Mouse (Mus musculus): ENCODE data around the gene Utp14a. TPM values are rescaled to one million over a fixed set of nuclear protein-coding genes. Genes with fewer than 3 reads are reported as not detected.
A peak's percentile ranks its signal among the peaks of the same experiment; 100 is the strongest.

The Utp14a gene
- polyA plus RNA-seq, 1 experiment from 2014 or later: 16.2 TPM

DNA sequence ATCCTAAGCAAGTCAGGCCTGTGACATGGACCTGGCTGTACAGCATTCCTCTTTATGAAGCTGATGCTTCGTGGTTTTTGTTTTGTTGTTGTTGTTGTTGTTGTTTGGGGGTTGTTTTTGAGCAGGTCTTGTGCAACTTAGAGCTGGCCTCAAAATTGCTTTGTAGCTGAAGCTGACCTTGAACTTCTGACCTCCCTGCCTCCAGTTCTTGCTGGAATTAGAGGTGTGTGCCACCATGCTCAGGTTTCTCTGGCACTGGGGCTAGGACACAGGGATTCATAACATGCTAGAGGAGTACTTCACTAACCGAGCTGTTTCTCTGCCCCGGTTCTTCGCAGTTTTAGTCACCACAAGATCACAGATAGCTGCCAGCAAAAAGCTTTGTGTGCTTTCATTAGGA lies 48.7 kb downstream of the Utp14a start:
- TF ChIP-seq CTCF (IDR thresholded peaks at IDR 0.05; ENCODE audit: low read depth): no peak
- WGBS: 85% methylated on average over 4 of the region's 4 CpGs
- H3K27me3 ChIP-seq (ENCODE audit: insufficient read depth, low read length): no peaks in the 10 kb centered on the region
- no peak overlapping the region for H3K4me3 ChIP-seq (replicated peaks; ENCODE audit: low read depth, low read length)
- H3K36me3 ChIP-seq (ENCODE audit: insufficient read depth, low read length): no peaks in the 10 kb centered on the region
- H3K27ac ChIP-seq: no peak overlapping the region
- DNase-seq (ENCODE audit: low spot score): no peak
- ATAC-seq (replicated peaks; ENCODE audit: low FRiP score, low read depth): no peak
- H3K9me3 ChIP-seq (replicated peaks; ENCODE audit: low read length): no peaks in the 10 kb centered on the region
- no peaks in the 10 kb centered on the region for H3K4me1 ChIP-seq (replicated peaks; ENCODE audit: insufficient read depth, low read length)
- no peak overlapping the region for H3K4me2 ChIP-seq (ENCODE audit: low read length)
- H3K9ac ChIP-seq (ENCODE audit: low read depth, low read length): no peak overlapping the region

- no peak for ATAC-seq (replicated peaks; ENCODE audit: low FRiP score, low read depth)
- Histone ChIP-seq H3K27ac (0 out of 2 replicates have a peak overlapping the region, but pooled peaks have one; percentile 25), H3K9ac (ENCODE audit: low read depth, low read length) (0 out of 2 replicates have a peak overlapping the region, but pooled peaks have one; percentile 18)
These were observed 54.2 kb downstream of the Utp14a start for GRCm38 (mm10) chrX:48310706-48311517.

DNA sequence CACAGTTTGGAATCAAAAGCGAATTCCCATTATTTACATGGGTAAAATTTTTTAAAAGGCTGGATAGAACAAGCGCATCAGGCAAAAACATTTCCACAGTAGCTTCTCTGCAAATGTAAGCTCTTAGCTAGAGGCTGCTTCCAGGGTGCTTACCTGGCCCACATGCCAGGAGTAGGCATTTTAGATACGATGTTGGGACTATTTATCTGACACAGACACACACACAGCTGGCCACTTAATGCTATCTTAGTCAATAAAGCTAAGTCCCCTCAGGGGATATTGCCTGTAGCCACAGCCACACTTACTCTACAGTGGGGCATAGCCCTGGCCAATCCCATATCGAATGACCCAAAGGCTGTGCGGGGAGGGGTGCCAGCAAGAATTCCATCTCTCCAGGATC lies 55.1 kb downstream of the Utp14a start:
- no peak for ATAC-seq (replicated peaks; ENCODE audit: low FRiP score, low read depth)
- H3K9ac ChIP-seq (ENCODE audit: low read depth, low read length): no peak overlapping the region
- no peak overlapping the region for H3K4me3 ChIP-seq (replicated peaks; ENCODE audit: low read depth, low read length)
- no peak for TF ChIP-seq CTCF (IDR thresholded peaks at IDR 0.05; ENCODE audit: low read depth)
- no peaks in the 10 kb centered on the region for H3K36me3 ChIP-seq (ENCODE audit: insufficient read depth, low read length)
- H3K4me2 ChIP-seq (ENCODE audit: low read length): no peak overlapping the region
- H3K27ac ChIP-seq: no peak overlapping the region
- DNase-seq (ENCODE audit: low spot score): no peak
- no peaks in the 10 kb centered on the region for H3K9me3 ChIP-seq (replicated peaks; ENCODE audit: low read length)
- H3K4me1 ChIP-seq (replicated peaks; ENCODE audit: insufficient read depth, low read length): no peaks in the 10 kb centered on the region
- WGBS: 79% methylated on average over 5 of the region's 5 CpGs
- no peaks in the 10 kb centered on the region for H3K27me3 ChIP-seq (ENCODE audit: insufficient read depth, low read length)

More at GRCm38 (mm10) chrX:48310706-48311517, 54.2 kb downstream of the Utp14a start:
- Histone ChIP-seq H3K4me1 (replicated peaks; ENCODE audit: insufficient read depth, low read length) (no peaks in the 10 kb centered on the region), H3K9me3 (replicated peaks; ENCODE audit: low read length) (no peaks in the 10 kb centered on the region), H3K36me3 (ENCODE audit: insufficient read depth, low read length) (no peaks in the 10 kb centered on the region), H3K27me3 (ENCODE audit: insufficient read depth, low read length) (no peaks in the 10 kb centered on the region), H3K4me2 (ENCODE audit: low read length) (peak overlapping the region; percentile 55), H3K4me3 (replicated peaks; ENCODE audit: low read depth, low read length) (0 out of 2 replicates have a peak overlapping the region, but pooled peaks have one; percentile 5)
- 32% methylated on average over 26 of the region's 26 CpGs for WGBS
- DNase-seq (ENCODE audit: low spot score): peak; percentile 30
- TF ChIP-seq CTCF (IDR thresholded peaks at IDR 0.05; ENCODE audit: low read depth): no peak

DNA sequence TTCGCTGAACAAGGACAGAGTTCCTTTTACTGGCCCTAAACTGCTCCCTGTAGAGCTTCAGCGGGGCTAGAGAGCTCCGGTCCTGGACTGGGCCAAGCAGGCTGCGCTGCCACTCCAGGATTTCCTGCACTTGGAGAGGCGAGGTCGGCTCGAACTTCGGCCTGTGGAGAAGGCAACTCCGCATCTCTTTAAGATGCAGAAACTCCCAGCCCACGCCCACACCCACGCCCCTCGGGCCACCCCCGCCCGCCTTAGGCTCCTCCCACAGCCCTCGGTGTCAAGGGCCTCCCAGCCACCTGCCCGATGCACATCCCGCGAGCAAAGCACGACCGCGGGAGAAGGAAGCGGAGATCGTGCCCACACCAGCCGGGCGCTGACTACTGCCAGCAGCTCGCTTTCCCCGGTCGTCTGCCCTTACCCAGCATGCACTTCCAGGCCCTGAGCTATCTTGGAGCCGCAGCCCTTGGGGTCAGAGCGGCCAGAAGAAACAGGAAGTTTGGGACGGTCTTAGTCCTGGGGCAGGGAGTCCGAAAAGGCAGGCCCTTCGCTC lies 57.9 kb downstream of the Utp14a start:
- peak overlapping the region; percentile 35; the same call in 1 of the 2 replicates for H3K9ac ChIP-seq (ENCODE audit: low read depth, low read length)
- no peak for TF ChIP-seq CTCF (IDR thresholded peaks at IDR 0.05; ENCODE audit: low read depth)
- H3K27me3 ChIP-seq (ENCODE audit: insufficient read depth, low read length): no peaks in the 10 kb centered on the region
- 29% methylated on average over 31 of the region's 33 CpGs for WGBS
- H3K4me1 ChIP-seq (replicated peaks; ENCODE audit: insufficient read depth, low read length): no peaks in the 10 kb centered on the region
- no peaks in the 10 kb centered on the region for H3K9me3 ChIP-seq (replicated peaks; ENCODE audit: low read length)
- H3K36me3 ChIP-seq (ENCODE audit: insufficient read depth, low read length): no peaks in the 10 kb centered on the region
- DNase-seq (ENCODE audit: low spot score): peak; percentile 58
- no peak overlapping the region; the same call in 1 of the 2 replicates for H3K27ac ChIP-seq
- peak overlapping the region; percentile 53 for H3K4me2 ChIP-seq (ENCODE audit: low read length)
- peak overlapping the region; percentile 27 for H3K4me3 ChIP-seq (replicated peaks; ENCODE audit: low read depth, low read length)
- peak; percentile 94 for ATAC-seq (replicated peaks; ENCODE audit: low FRiP score, low read depth)

DNA sequence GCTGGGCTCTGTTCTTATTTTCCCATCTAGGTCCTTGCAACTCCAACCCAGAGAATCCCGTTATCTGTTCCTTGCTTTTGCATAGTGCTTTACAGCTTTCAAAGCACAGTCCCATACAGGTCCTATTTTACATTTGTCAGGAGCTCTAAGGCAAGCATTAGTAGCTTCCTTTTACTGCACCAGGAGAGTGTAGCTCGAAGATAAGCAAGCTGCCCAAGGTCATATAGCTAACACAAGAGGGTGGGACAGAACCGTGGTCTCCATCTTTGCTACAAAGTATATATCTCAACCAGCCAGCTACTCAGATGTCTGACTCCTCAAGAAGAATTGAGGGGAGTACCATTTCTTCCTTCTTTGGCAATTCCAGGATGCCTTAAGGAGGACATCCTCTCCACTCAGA lies 60.8 kb downstream of the Utp14a start:
- Histone ChIP-seq H3K4me3 (replicated peaks; ENCODE audit: low read depth, low read length) (no peak overlapping the region), H3K27ac (no peak overlapping the region), H3K36me3 (ENCODE audit: insufficient read depth, low read length) (no peaks in the 10 kb centered on the region), H3K4me1 (replicated peaks; ENCODE audit: insufficient read depth, low read length) (no peaks in the 10 kb centered on the region), H3K9me3 (replicated peaks; ENCODE audit: low read length) (no peaks in the 10 kb centered on the region), H3K27me3 (ENCODE audit: insufficient read depth, low read length) (no peaks in the 10 kb centered on the region), H3K4me2 (ENCODE audit: low read length) (no peak overlapping the region), H3K9ac (ENCODE audit: low read depth, low read length) (no peak overlapping the region)
- no peak for TF ChIP-seq CTCF (IDR thresholded peaks at IDR 0.05; ENCODE audit: low read depth)
- no peak for ATAC-seq (replicated peaks; ENCODE audit: low FRiP score, low read depth)
- 68% methylated on average over 3 of the region's 3 CpGs for WGBS
- no peak for DNase-seq (ENCODE audit: low spot score)

GRCm38 (mm10) chrX:48318194-48318593 lies 61.5 kb downstream of the Utp14a start:
- Histone ChIP-seq H3K9me3 (replicated peaks; ENCODE audit: low read length) (no peaks in the 10 kb centered on the region), H3K27me3 (ENCODE audit: insufficient read depth, low read length) (no peaks in the 10 kb centered on the region), H3K9ac (ENCODE audit: low read depth, low read length) (no peak overlapping the region), H3K27ac (no peak overlapping the region), H3K4me1 (replicated peaks; ENCODE audit: insufficient read depth, low read length) (no peaks in the 10 kb centered on the region), H3K4me2 (ENCODE audit: low read length) (no peak overlapping the region), H3K36me3 (ENCODE audit: insufficient read depth, low read length) (no peaks in the 10 kb centered on the region), H3K4me3 (replicated peaks; ENCODE audit: low read depth, low read length) (no peak overlapping the region)
- TF ChIP-seq CTCF (IDR thresholded peaks at IDR 0.05; ENCODE audit: low read depth): no peak
- WGBS: 24% methylated on average over 9 of the region's 9 CpGs
- ATAC-seq (replicated peaks; ENCODE audit: low FRiP score, low read depth): no peak
- DNase-seq (ENCODE audit: low spot score): no peak

Other genes with a start within 250 kb of the Utp14a start
- 6.1 and 6.2 TPM in 2 replicates for gene Apln, start 222.0 kb upstream of the Utp14a start, polyA plus RNA-seq (2015; fragmentation: Nextera tagmentation; extraction: Ambion mirVana)
- gene Xpnpep2, start 148.1 kb upstream of the Utp14a start, polyA plus RNA-seq (2015; fragmentation: Nextera tagmentation; extraction: Ambion mirVana): 12.7 and 14.0 TPM in 2 replicates
- 1.1 and 1.2 TPM in 2 replicates for gene Sash3, start 110.4 kb upstream of the Utp14a start, polyA plus RNA-seq (2015; fragmentation: Nextera tagmentation; extraction: Ambion mirVana)
- gene Zdhhc9, start 48.0 kb upstream of the Utp14a start, polyA plus RNA-seq (2015; fragmentation: Nextera tagmentation; extraction: Ambion mirVana): 3.8 and 5.1 TPM in 2 replicates
- gene Bcorl1, start 84.5 kb downstream of the Utp14a start, polyA plus RNA-seq (2015; fragmentation: Nextera tagmentation; extraction: Ambion mirVana): 3.0 and 3.3 TPM in 2 replicates
- gene Elf4, start 206.3 kb downstream of the Utp14a start, polyA plus RNA-seq (2015; fragmentation: Nextera tagmentation; extraction: Ambion mirVana): 2.2 and 2.4 TPM in 2 replicates

Data from kidney, postnatal 0 days (tissue).